Mouse (Mus musculus): ENCODE data around the gene Pitpnm1. TPM values are rescaled to one million over a fixed set of nuclear protein-coding genes. Genes with fewer than 3 reads are reported as not detected.
"Not testable (repeated sequence)": the region's sequence is repeated elsewhere in the genome, so short reads cannot be mapped to it uniquely, and the experiment has no call there.

Pitpnm1 gene
- 10 to 100 TPM; 59.7 to 75.1 TPM for total RNA-seq (2021)
- long read RNA-seq, experiment 1, full-length matches to known transcripts = 7 of 35 reads
- long read RNA-seq, experiment 1, partial matches to known transcripts = 23 of 35 reads
- long read RNA-seq, experiment 1, other reads (novel, unspliced or antisense) = 5 of 35 reads
- long read RNA-seq, experiment 2, full-length matches to known transcripts = 17 of 26 reads
- long read RNA-seq, experiment 2, partial matches to known transcripts = 4 of 26 reads
- long read RNA-seq, experiment 2, other reads (novel, unspliced or antisense) = 5 of 26 reads

DNA sequence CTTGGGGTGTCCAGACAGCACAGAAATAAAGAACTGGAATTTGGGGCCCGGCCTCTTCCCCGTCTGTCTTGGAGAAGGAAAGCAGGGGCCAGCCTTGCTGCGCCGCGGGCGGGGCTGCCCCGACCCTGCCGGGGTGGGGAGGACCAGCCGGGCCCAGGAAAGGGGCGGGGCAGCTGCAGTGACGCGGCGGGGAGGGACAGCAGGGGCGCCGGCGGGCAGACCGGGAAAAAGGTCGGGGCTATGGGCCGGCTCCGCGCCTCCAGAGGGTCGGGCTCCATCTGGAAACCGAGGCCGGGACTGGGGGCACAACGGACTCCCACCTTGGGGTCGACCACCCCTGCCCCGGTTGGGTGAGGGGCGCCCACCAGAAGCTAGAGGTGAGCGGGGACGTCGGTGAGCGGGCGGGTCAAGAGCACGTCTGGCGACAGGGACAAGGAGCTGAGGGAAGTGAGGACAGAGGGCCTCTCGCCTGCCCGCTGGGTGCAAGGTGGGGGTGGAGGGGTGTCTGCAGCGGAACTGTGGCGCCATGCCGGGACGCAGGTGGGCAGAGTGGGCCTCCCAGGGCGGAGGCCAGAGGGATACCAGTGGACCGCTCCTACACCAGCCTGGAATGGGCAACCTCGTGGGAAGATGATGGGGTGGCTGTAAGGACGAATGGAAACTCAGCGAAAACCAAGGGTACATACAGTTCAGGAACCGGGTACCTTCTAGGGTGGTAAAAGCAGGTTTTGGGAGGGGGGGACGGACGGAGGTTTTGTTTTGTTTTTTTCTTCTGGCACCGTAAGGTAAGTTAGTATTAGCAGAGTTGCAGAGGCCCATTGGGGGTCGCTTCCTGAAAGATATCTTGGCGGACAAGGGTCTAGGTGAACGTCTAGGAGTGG lies at the start of gene Pitpnm1:
Gene Pitpnm1 (plus strand): TSS at position 162 of the 881 bp plus-strand sequence.
- peak; percentile 90 for DNase-seq

DNA sequence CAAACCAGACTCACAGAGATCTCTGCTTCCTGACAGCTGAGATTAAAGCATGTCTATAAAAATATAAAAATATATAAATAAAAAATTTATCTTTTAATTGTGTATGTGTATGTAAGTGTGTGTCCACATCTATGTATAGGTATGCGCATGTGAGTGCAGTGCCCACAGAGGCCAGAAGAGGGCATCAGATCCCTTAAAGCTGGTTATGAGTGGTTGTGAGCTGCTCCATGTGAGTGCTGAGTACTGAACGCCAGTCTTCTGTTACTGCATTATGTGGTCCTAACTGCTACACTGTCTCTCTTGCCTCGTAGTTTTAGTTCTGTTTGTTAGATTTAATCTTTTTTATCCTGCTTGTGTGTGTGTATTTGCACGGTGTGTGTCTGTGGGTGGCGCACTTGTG lies 48.8 kb upstream of the Pitpnm1 start:
- DNase-seq = no peak

DNA sequence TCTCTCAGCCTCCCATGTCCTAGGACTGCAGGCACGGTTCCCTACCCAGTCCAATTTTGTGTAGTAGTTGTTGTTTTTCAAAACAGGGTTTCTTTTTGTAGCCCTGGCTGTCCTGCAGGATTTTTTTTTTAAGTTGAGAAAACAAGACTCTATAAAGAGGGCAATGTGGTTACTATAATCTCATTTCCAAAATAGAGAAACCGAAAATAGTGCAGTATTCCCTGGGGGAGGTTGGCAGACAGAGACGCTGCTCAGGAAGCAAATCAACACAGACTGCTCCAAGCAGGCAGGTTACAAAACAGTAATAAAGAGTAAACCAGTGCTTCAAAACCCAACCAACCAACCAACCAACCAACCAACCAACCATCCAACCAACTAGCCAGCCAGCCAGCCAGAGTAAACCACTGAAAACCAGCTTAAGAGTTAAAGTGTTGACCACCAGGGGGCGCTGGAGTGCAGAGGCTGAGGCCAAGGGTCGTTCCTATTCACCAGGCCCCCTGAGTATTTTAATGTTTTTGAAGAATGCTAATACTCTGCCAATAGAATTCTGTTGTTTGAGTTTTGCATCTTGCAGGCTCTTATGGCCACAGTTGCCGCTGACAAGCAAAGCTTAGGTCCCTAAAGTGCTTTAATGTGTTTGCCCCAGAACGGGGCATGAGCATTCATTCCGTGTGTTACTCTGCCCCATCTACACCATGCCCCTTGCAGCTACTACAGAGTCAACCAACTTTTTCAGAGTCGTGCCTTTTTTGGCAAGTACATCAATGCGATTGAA lies 47.9 kb upstream of the Pitpnm1 start:
- peak; percentile 84 for DNase-seq

DNA sequence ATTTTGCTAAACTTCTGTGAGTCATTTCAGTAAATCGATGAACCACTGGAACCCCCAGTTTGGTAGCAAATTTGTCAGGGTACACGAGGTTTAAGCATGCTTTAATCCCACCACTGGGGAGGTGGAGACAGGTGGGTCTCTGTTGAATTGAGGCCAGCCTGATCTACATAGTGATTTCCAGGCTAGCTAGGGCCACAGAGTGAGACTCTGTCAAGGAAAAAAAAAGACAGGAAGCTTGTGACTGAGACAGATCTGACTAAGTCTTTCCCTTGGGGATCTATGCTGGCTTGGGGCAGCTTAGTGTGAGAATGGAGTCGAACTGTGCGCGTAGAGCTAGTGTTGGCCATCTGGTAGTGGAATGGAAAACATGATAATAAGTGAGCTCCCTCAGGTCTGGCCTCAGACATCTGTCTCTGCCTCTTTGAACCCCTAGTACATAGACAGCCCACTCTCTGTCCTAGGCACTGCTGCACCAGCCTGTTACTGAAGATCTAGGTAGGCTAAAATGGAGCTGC lies 47.2 kb upstream of the Pitpnm1 start:
- no peak for DNase-seq

DNA sequence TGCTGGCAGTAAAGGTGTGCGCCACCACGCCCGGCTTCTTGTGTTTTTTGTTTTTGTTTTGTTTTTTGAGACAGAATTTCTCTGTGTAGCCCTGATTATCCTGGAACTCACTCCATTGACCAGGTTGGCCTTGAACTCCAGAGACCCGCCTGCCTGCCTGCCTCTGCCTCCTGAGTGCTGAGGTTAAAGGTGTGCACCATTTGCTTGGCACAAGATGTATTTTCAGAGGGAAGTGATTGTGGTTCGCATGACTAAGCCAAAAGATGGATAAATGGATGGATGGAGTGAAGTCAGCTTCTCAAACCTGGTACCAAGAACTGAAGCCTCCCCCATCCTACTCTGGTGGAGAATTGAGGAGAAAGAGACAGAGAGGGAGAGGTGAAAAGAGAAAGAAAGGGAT lies 45.2 kb upstream of the Pitpnm1 start:
- DNase-seq = no peak

DNA sequence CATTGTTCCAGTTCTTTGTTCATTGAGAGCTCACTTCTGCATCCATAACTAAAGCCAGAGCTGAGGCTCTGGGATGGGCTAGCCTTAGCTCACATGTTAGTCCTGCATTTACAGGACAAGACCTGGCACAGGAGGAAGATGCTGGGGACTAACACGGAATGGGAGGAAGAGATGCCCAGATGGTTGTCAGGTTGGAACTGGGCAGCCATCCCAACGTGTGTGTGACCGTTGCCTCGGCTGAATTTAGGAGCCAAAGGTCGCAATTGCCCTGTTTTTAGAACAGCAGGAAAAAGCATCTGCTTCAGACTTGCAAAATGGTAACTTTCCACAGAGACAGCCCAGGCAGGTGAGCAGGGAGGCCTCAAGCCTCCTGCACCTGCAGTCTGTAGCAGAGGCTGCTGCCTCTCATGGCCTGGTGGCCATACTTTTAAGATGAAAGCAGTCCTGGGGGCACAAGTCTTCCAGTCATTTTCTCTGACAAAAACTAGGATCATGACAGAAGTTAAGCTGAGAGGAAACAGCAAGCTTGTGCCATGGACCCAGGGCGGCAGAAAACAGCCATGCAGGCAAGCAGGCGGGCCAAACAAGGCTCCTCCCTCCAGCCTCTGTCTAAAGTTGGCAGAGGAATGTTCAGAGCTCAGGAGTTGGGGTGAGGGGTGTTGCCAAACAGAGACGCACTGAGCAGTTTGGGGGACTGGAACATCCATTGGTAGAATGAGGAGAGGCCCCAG lies 44.4 kb upstream of the Pitpnm1 start:
- no peak for DNase-seq

DNA sequence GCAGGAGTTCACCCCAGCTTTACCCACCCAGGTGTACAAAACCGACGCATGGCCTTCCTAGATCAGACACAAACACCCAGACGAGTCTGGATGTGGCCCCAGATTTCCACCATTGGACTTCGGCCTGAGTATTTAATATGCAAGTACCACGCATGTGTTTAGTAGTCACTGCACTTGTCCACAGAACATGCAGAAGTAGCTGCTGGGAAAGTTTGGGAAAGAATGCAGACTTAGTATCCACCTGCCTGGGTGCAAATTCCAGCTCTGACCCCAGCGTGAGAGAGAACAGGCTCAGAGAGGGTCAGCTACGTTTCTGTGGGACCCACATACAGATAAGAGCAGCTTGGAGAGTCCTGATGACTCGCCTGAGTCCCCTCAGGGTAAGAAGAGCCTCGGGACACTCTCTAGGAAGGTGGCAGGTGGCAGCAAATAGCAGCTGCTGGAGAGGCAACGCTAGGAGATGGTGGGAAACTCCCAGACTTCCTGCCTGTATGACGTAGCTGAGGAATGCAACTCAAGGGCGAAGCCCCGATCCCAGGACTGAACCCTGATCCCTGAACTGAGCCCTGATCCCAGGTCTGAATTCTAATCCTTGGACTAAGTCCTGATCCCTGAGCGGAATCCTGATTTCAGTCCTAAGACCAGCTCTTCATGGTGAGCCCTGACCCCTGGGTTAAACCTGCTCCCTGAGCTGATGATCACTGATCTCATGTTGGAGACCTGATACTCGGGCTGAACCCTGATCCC lies 43.7 kb upstream of the Pitpnm1 start:
- DNase-seq = no peak

DNA sequence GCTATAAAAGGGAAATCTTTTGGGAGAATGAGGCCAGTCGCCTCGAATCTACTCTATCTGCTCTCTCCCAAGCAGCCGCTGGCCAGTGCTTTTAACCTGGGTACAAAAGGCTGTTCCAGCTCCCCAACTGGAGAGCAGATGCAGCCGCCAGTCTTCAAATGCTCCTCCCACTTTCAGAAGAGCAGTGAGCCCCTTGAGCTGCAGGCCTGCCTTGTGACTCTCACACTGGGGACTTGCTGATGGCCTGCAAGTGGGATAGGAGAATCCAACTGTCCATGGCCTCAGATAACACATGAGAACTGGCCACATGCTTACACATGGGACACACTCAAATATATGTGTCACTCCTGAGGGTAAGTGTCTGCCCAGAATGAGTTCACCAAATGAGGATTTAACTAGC lies 43.1 kb upstream of the Pitpnm1 start:
- DNase-seq = no peak

DNA sequence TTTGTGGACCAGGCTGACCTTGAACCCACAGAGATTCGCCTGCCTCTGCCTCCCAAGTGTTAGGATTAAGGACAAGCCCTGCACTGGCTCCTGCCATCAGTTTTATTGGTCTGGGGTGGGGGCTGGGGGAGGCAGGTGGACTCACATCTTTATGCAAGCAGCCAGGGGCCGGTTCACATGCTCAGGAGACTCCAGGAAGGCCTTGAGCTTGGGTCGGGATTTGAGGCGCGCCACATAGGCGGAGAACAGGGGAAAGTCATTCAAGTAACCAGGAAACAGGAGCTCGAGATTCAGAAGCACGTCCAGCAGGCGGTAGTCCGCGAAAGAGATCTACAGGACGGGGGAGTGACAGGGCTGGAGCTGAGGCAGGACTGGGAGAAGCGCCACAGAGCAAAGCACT lies 42.4 kb upstream of the Pitpnm1 start:
- no peak for DNase-seq

DNA sequence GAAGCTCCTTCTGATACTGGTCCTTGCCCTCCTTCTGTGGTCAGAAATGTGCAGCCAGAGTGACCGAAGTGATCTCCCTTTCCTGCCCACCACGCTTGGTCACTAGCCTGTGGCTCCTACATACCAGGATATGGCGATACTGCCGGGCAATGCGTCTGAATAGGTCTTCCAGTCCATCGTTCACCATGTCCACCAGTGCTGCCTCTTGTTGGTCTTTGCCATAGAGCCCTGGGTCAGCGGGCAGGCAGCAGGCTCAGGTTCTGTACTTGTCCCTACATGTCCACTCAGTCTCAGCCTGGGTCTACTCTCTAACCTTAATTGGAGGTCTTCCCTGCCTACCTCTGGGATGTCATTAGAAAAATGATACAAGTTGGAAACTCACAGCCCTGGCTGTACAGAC lies 41.8 kb upstream of the Pitpnm1 start:
- DNase-seq = no peak

DNA sequence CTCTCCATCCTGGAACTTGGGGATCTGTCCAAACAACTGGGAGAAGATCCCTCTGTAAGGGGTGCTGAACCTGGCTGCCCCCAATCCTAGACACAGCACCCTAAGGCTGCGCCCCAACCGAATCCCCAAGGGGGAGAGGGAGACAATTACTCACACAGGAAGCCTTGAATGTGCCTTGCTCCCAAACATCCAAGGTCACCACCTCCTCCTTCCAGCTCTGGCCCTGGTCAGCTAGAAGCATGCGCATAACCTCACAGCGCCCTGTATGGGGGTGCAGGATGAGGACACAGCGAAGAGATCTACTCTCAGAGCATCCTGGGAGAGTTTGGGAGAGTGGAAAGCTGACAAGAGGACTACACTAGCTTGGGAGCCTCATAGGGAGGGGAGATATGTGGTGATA lies 41.2 kb upstream of the Pitpnm1 start:
- DNase-seq = peak; percentile 46

DNA sequence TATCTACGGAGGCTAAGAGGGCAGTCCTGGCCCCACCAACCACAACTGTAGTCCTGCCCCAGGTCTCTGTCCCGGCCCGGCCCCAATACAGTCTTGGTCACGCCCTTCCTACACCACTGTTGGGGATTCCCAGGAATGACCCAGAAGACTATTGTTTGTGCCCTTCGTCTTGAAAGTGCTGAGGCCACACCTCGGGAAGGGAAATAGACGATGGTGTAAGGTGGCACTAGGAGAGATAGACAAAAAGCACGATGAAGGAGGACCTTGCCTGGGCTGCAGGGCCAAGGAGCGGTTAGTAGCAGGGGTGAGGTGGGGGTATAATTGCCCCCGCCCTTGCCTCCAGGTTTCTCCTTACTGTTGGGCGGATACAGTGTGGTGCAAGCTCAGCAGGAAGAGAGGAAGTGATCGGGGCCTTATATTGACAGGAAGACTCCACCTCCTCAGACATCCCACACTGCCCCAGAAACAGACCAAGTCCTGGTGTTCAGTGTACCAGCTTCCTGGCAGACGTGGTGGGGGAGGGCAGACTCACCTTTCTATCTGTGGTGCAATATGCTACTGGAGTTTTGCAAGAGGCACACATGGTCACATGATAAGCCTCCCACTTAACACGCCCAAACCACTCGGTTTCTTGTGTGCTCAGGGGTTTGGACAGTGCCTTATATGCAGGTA lies 40.6 kb upstream of the Pitpnm1 start, which contains the start of gene Gstp3:
Gene Gstp3 (minus strand): TSS at position 501 of the 672 bp plus-strand sequence.
- DNase-seq = no peak

DNA sequence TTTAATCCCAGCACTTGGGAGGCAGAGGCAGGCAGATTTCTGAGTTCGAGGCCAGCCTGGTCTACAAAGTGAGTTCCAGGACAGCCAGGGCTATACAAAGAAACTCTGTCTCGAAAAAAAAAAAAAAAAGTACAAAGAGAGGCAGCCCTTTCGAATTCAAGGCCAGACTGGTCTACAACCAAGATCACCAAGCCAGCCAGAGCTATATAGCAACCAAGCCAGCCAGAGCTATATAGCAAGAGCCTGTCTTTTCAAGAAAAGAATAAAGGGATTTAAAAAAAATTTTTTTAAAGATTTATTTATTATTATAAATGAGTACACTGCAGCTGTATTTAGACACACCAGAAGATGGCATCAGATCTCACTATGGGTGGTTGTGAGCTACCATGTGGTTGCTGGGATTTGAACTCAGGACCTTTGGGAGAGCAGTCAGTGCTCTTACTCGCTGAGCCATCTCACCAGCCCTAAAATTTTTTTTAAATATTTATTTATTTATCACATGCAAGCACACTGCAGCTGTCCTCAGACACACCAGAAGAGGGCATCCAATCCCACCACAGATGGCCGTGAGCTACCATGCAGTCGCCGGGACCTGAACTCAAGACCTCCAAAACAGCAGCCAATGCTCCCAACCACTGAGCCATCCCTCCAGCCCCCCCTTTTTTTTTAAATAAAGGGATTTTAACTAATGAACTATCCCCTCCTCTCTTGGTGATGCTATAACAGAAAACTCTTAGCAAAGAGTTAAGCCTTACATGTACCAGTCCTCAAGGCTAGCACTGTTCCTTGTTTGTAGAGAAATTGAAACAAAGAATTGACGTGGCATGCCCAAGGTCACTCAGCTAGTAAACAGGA lies 39.5 kb upstream of the Pitpnm1 start:
- DNase-seq = not testable (repeated sequence)

DNA sequence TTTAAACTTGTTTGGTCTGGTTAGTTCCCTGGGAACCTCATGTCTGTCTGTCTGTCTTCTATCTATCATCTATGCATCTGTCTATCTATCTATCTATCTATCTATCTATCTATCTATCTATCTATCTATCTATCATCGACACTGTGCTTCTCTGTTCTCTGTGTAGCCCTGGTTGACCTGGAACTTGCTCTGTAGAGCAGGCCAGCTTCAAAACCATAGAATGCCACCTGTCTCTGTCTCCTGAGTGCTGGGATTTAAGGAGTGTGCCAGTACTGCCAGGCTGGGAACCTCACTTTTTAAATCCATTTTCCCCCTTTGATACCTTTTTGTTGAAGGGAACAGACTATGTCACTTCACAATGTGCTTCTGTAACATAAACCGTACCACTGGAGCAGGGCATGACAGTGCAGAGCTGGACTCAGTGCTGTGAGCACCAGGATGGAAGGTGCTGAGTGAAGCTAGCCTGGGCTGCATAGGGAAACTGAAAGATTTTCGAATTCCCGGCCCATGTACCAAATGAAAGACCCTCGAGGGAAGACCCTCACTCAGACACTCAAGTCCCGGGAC lies 38.8 kb upstream of the Pitpnm1 start:
- DNase-seq = no peak

DNA sequence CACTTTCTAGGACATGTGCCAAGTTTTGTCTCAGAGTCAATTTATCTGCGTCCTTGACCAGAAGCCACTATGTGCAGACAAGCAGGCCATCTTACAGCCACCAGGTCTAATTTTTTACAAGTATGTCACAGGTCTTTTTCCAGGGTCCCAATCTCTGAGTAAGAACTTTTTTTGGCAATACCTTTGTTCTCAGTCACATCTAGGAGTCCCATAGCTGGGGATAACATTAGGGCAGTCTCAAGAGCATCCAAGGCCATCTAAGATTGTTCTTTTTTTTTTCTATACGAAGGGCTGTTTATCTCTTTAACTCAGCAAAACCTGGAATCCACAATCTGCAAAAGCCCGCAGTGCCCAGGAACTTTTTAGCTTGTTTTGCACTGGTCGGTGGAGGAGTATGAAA lies 36.4 kb upstream of the Pitpnm1 start:
- DNase-seq = not testable (repeated sequence)

DNA sequence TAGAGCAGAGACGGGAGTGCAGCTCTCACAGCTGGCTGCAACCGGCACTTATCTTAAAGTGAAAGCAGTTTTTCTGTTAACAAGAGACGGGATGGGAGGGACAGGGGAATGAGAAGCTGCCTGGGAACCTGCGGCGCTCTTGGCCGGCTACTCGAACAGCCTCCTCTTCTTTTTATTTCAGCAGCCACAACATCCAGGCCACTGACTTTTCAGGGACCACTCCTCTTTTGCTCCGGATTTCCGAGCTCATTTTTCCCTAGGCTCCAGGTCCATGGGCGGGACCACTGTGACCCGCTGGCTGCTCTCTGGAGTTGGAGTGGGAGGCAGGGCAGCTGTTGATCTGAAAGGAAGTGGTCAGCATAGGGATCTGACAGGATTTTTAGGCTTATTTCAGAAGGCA lies 35.3 kb upstream of the Pitpnm1 start:
- not testable (repeated sequence) for DNase-seq

DNA sequence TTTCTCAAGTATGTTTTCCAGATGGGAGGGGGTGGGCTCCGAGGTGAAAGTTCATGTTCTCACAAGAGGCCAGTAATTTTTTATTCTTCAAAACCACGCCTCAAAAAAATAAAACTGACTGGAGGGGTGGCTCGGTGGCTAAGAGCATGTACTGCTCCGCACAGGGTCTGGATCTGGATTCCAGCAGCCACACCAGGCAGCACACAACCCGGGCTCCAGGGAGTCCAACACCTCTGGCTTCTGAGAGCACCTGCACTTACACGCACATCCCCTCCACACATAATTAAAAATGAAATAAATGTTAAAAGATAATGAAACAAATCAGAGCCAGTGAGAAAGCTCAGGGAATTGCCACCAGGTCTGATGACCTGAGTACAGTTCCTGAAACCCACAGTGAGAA lies 33.5 kb upstream of the Pitpnm1 start:
- DNase-seq = no peak

DNA sequence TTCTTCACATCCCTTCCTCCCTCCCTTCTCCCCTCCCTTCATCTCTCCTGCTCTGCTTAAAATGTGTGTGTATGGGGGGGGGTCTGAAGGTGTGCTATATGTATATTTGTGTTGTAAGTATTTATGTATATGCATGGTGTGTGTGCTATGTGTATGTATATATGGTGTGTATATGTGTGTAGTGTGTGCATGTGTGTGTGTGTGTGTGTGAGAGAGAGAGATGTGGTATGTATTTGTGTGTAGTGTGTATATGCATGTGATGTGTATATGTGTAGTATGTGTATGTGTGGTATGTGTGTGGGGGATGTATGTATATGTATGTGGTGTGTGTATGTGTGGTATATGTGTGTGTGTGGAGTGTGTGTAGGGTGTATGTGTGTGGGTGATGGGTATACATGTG lies 32.9 kb upstream of the Pitpnm1 start:
- no peak for DNase-seq

DNA sequence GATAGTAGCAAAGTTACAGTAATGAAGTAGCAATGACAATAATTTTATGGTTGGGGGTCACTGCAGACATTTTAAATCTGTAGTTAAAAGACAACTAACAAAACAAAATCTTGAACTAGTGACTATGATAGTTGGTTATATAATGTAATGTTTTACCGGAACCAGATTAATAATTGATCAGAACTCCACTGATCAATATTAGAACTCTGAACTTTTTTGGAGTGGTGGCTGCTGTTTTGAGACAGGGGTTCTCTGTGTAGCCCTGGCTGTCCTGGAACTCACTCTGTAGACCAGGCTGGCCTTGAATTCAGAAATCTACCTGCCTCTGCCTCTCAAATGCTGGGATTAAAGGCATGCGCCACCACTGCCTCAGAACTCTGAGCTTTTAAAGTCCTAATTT lies 31.6 kb upstream of the Pitpnm1 start:
- DNase-seq = not testable (repeated sequence)

All from adrenal gland, postnatal 10 days (tissue).